Mouse (Mus musculus) stomach, postnatal 0 days (tissue): ENCODE data around the gene Plppr3. TPM values are rescaled to one million over a fixed set of nuclear protein-coding genes. Genes with fewer than 3 reads are reported as not detected.

ENCODE experiments used
- ATAC-seq: fragments of 200-750 bp; cut with Nextera tagmentation; 2 replicates; pipeline ENCODE4 v1.8.0; 2017; ENCODE audit not compliant: low FRiP score, low TSS enrichment
- DNase-seq: peaks from one replicate; pipeline ENCODE4 v3.0.0-alpha.2; 2016; ENCODE audit warnings: low spot score
- H3K27ac ChIP-seq: fragments of 300-500 bp; sonication (generic); replicated peaks from 2 replicates; pipeline ENCODE4 v1.5.1; 2014; ENCODE audit warnings: mild to moderate bottlenecking, control low read depth
- H3K27me3 ChIP-seq: fragments of 300-500 bp; sonication (generic); 2 replicates; pipeline ENCODE4 v1.6.1; 2014; ENCODE audit warnings: low read length; ENCODE audit not compliant: control insufficient read depth, insufficient read depth
- H3K36me3 ChIP-seq: fragments of 300-500 bp; sonication (generic); 2 replicates; pipeline ENCODE4 v1.6.1; 2014; ENCODE audit warnings: low read length, mixed read lengths; ENCODE audit not compliant: control insufficient read depth, insufficient read depth
- H3K4me1 ChIP-seq: fragments of 300-500 bp; sonication (generic); replicated peaks from 2 replicates; pipeline ENCODE4 v1.6.1; 2014; ENCODE audit warnings: antibody characterized with exemption; ENCODE audit not compliant: control insufficient read depth, insufficient read depth
- H3K4me2 ChIP-seq: fragments of 300-500 bp; sonication (generic); replicated peaks from 2 replicates; pipeline ENCODE4 v1.6.1; 2014; ENCODE audit warnings: low read depth, mild to moderate bottlenecking, control low read depth, moderate library complexity
- H3K4me3 ChIP-seq: fragments of 300-500 bp; sonication (generic); 2 replicates; pipeline ENCODE4 v1.5.1; 2014; ENCODE audit warnings: low read depth, low read length, control low read depth
- H3K9ac ChIP-seq: fragments of 300-500 bp; sonication (generic); 2 replicates; pipeline ENCODE4 v1.6.1; 2014; ENCODE audit warnings: mild to moderate bottlenecking, low read length, control low read depth, mixed read lengths
- H3K9me3 ChIP-seq: fragments of 300-500 bp; sonication (generic); 2 replicates; pipeline ENCODE4 v1.6.1; 2016; ENCODE audit warnings: low read length; ENCODE audit not compliant: control insufficient read depth
- CTCF ChIP-seq: IDR thresholded peaks from 2 replicates; pipeline ENCODE4 v1.5.1; 2016; ENCODE audit warnings: antibody characterized with exemption, low read depth, mild to moderate bottlenecking, moderate library complexity
- EP300 ChIP-seq: optimal IDR thresholded peaks from 2 replicates; pipeline ENCODE3; 2016; ENCODE audit warnings: antibody characterized with exemption
- WGBS: fragments of 180-500 bp; shearing (Covaris S2); extraction: QIAGEN DNeasy Blood & Tissue Kit; methylation state at CpG from one replicate; pipeline ENCODE4 v1.1.7; 2014; 5-methylcytosine and 5-hydroxymethylcytosine counted together
- polyA plus RNA-seq: library from polyadenylated mRNA; unstranded; fragments of >200 nt; fragmentation: Nextera tagmentation; extraction: Ambion mirVana; gene quantifications from 2 replicates; pipeline ENCODE4 v1.2.1, GENCODE M21; 2015

The Plppr3 gene
- polyA plus RNA-seq, 1 experiment from 2014 or later = 5.5 TPM

GRCm38 (mm10) chr10:79831583-79831982 lies 42.9 kb downstream of the Plppr3 start:
- Histone ChIP-seq H3K27ac (no peak overlapping the region), H3K9me3 (no peaks in the 10 kb centered on the region), H3K4me3 (no peak overlapping the region), H3K36me3 (no peaks in the 10 kb centered on the region; the same call in 1 of the 2 replicates), H3K4me1 (no peaks in the 10 kb centered on the region), H3K27me3 (no peaks in the 10 kb centered on the region), H3K9ac (no peak overlapping the region), H3K4me2 (no peak overlapping the region)
- WGBS = 83% methylated on average over 3 of the region's 3 CpGs
- ATAC-seq = no peak
- no peak for DNase-seq
- TF ChIP-seq EP300 = no peak
- no peak for TF ChIP-seq CTCF

- H3K9me3 ChIP-seq = no peaks in the 10 kb centered on the region
- H3K27me3 ChIP-seq = no peaks in the 10 kb centered on the region
- H3K27ac ChIP-seq = peak overlapping the region; percentile 91
- H3K4me2 ChIP-seq = peak overlapping the region; percentile 48
- ATAC-seq (peak; percentile 76), DNase-seq (peak; percentile 90)
- TF ChIP-seq CTCF = no peak
- no peak for TF ChIP-seq EP300
- 34% methylated on average over 6 of the region's 6 CpGs for WGBS
- H3K4me1 ChIP-seq = 0 out of 2 replicates have a peak, but pooled peaks cover 7% of the 10 kb centered on the region
- H3K36me3 ChIP-seq = no peaks in the 10 kb centered on the region
- peak overlapping the region; percentile 3; the same call in 1 of the 2 replicates for H3K4me3 ChIP-seq
- peak overlapping the region; percentile 9; the same call in 1 of the 2 replicates for H3K9ac ChIP-seq
Measured at GRCm38 (mm10) chr10:79824413-79824812, 50.0 kb downstream of the Plppr3 start.

DNA sequence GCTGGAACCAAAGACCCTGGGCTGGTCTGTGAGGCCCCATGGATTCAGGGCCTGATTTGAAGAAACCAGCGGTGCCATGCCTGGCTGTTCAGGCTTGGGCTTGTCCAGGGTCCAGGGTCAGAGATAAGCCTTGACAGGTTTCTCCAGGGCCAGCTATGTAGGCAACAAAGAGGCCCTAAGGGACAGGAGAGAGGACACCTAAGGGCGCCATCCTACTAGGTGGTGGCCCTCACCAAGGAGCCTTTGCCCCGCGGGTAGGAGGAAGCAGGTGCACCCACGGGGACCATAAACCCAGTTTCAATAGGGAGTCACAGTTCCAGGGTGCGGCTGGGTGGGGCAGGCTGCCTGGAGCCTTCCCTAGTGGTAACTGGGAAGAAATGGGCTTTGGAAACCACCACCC lies 51.4 kb downstream of the Plppr3 start:
- 55% methylated on average over 6 of the region's 6 CpGs for WGBS
- peak overlapping the region; percentile 26 for H3K4me3 ChIP-seq
- peak overlapping the region; percentile 48 for H3K4me2 ChIP-seq
- TF ChIP-seq EP300 (no peak), CTCF (no peak)
- H3K27me3 ChIP-seq = no peaks in the 10 kb centered on the region
- peak overlapping the region; percentile 48 for H3K9ac ChIP-seq
- no peaks in the 10 kb centered on the region for H3K36me3 ChIP-seq
- no peaks in the 10 kb centered on the region for H3K9me3 ChIP-seq
- ATAC-seq = peak; percentile 36
- H3K27ac ChIP-seq = peak overlapping the region; percentile 91
- 0 out of 2 replicates have a peak, but pooled peaks cover 7% of the 10 kb centered on the region for H3K4me1 ChIP-seq
- DNase-seq = peak; percentile 86

DNA sequence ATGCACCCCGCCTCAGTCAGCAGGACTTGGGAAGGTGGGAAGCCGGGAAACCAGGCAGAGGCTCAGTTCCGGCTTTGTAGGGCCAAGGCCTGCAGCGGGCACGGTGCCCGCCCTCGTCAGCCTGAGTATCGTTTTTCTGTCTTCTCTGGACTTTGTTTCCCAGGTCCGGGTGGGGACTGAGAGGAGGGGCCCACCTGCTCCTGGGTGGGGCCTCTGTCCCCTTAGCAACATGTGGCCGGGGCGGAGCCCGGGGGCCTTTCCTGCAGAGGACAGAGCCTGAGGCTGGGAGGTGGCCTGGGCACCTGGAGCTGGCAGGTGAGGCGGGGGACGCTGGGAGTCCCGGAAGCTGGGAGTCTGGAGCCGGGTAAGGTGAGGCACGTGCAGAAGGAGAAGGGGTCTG lies 52.1 kb downstream of the Plppr3 start:
- Histone ChIP-seq H3K9me3 (no peaks in the 10 kb centered on the region), H3K4me1 (0 out of 2 replicates have a peak, but pooled peaks cover 7% of the 10 kb centered on the region), H3K27me3 (no peaks in the 10 kb centered on the region), H3K9ac (peak overlapping the region; percentile 56), H3K4me3 (peak overlapping the region; percentile 26), H3K4me2 (peak overlapping the region; percentile 48), H3K27ac (peak overlapping the region; percentile 91), H3K36me3 (no peaks in the 10 kb centered on the region)
- ATAC-seq = peak; percentile 82
- TF ChIP-seq CTCF = no peak
- TF ChIP-seq EP300 = no peak
- WGBS = 29% methylated on average over 14 of the region's 17 CpGs
- DNase-seq = peak; percentile 95

GRCm38 (mm10) chr10:79821731-79822130 lies 52.7 kb downstream of the Plppr3 start:
- Histone ChIP-seq H3K4me3 (peak overlapping the region; percentile 2; the same call in 1 of the 2 replicates), H3K27ac (peak overlapping the region; percentile 91), H3K9ac (peak overlapping the region; percentile 56), H3K36me3 (no peaks in the 10 kb centered on the region), H3K27me3 (no peaks in the 10 kb centered on the region), H3K4me2 (peak overlapping the region; percentile 48), H3K4me1 (0 out of 2 replicates have a peak, but pooled peaks cover 7% of the 10 kb centered on the region), H3K9me3 (no peaks in the 10 kb centered on the region)
- ATAC-seq (no peak), DNase-seq (no peak)
- TF ChIP-seq CTCF (no peak), EP300 (no peak)
- 80% methylated on average over 12 of the region's 12 CpGs for WGBS

DNA sequence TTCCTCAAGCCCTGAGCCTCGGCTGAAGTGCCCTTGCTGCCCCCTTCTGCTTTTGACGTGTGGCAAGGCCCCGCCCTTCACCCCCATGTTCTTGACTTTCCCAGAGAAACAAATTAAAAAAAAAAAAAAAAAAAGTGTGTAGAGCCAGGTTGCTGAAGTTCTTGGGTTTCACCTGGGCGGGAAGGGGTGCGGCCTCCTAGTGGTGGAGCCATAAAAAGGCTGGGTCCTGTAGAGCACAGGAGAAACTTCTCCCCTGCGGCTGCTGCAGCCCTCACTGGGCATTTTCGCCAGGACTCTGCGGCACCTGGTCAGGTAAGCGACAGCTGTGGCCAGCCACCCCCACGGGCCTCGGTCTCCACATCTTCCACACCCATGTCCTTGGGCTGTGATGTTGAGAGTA lies 53.7 kb downstream of the Plppr3 start, which contains the start of gene Misp:
Misp (plus strand) TSS at position 208 of the 400 bp plus-strand sequence.
- Histone ChIP-seq H3K27me3 (no peaks in the 10 kb centered on the region), H3K9ac (peak within 1 kb of the TSS; percentile 56), H3K9me3 (no peaks in the 10 kb centered on the region), H3K36me3 (no peaks in the 10 kb centered on the region), H3K4me3 (peak within 1 kb of the TSS; percentile 2; the same call in 1 of the 2 replicates), H3K4me1 (0 out of 2 replicates have a peak, but pooled peaks cover 7% of the 10 kb centered on the region), H3K27ac (peak within 1 kb of the TSS; percentile 91), H3K4me2 (peak within 1 kb of the TSS; percentile 48)
- DNase-seq (peak; percentile 84), ATAC-seq (no peak)
- WGBS = 48% methylated on average over 11 of the region's 11 CpGs
- TF ChIP-seq EP300 = no peak
- TF ChIP-seq CTCF = peak; percentile 61
